Mouse (Mus musculus): ENCODE data around the gene Rundc1. TPM values are rescaled to one million over a fixed set of nuclear protein-coding genes. Genes with fewer than 3 reads are reported as not detected.
"Not testable (repeated sequence)": the region's sequence is repeated elsewhere in the genome, so short reads cannot be mapped to it uniquely, and the experiment has no call there.

Rundc1 gene
- polyA plus RNA-seq, 1 experiment from 2014 or later, result 14.7 TPM

DNA sequence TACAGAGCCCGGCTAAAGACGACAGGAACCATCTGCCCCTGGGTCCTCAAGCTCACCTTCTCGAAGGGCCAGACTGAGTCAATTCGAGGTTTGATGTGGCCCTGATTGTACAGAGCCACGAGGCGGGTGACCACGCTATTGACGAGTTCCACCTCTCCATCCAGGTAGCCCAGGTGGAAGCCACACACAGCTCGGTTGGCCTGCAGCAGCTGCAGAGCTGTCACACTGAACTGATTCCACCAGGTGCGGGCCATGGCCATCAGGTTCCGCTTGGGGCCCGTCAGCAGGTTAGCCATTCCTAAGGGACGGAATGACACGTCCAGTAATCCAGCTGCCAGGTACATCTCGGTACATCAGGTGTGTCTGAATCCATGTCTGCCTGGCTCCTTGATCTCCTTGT is 35.4 kb downstream of the Rundc1 start:
- H3K4me3 ChIP-seq (ENCODE audit: low read depth, low read length), result no peak overlapping the region
- H3K36me3 ChIP-seq (ENCODE audit: control insufficient read depth, insufficient read depth, low read length), result peaks cover 65% of the 10 kb centered on the region
- 91% methylated on average over 15 of the region's 15 CpGs for WGBS
- DNase-seq (ENCODE audit: low spot score), result no peak
- H3K9me3 ChIP-seq (replicated peaks; ENCODE audit: control insufficient read depth, low read length), result no peaks in the 10 kb centered on the region
- peaks cover 23% of the 10 kb centered on the region for H3K4me1 ChIP-seq (ENCODE audit: control insufficient read depth, insufficient read depth, low read length)
- no peaks in the 10 kb centered on the region for H3K27me3 ChIP-seq (replicated peaks; ENCODE audit: control insufficient read depth, insufficient read depth, low read length)
- ATAC-seq, result no peak
- no peak overlapping the region for H3K27ac ChIP-seq (ENCODE audit: low read depth, low read length)
- no peak overlapping the region for H3K4me2 ChIP-seq (ENCODE audit: low read length)
- no peak overlapping the region for H3K9ac ChIP-seq (ENCODE audit: low read length)

- 77% methylated on average over 14 of the region's 14 CpGs for WGBS
- peaks cover 29% of the 10 kb centered on the region for H3K4me1 ChIP-seq (ENCODE audit: control insufficient read depth, insufficient read depth, low read length)
- H3K36me3 ChIP-seq (ENCODE audit: control insufficient read depth, insufficient read depth, low read length), result peaks cover 58% of the 10 kb centered on the region
- no peak for DNase-seq (ENCODE audit: low spot score)
- H3K4me2 ChIP-seq (ENCODE audit: low read length), result peak overlapping the region; percentile 76; the same call in 1 of the 2 replicates
- no peaks in the 10 kb centered on the region for H3K27me3 ChIP-seq (replicated peaks; ENCODE audit: control insufficient read depth, insufficient read depth, low read length)
- ATAC-seq, result no peak
- H3K27ac ChIP-seq (ENCODE audit: low read depth, low read length), result no peak overlapping the region
- no peak overlapping the region for H3K9ac ChIP-seq (ENCODE audit: low read length)
- H3K4me3 ChIP-seq (ENCODE audit: low read depth, low read length), result no peak overlapping the region
- H3K9me3 ChIP-seq (replicated peaks; ENCODE audit: control insufficient read depth, low read length), result no peaks in the 10 kb centered on the region
Observed at GRCm38 (mm10) chr11:101462141-101462540, 37.3 kb downstream of the Rundc1 start.

- H3K27ac ChIP-seq (ENCODE audit: low read depth, low read length), result no peak overlapping the region
- H3K27me3 ChIP-seq (replicated peaks; ENCODE audit: control insufficient read depth, insufficient read depth, low read length), result no peaks in the 10 kb centered on the region
- H3K4me1 ChIP-seq (ENCODE audit: control insufficient read depth, insufficient read depth, low read length), result peaks cover 30% of the 10 kb centered on the region
- H3K4me2 ChIP-seq (ENCODE audit: low read length), result peak overlapping the region; percentile 76
- DNase-seq (ENCODE audit: low spot score) (peak; percentile 65), ATAC-seq (no peak)
- H3K9ac ChIP-seq (ENCODE audit: low read length), result peak overlapping the region; percentile 79; the same call in 1 of the 2 replicates
- no peaks in the 10 kb centered on the region for H3K9me3 ChIP-seq (replicated peaks; ENCODE audit: control insufficient read depth, low read length)
- 43% methylated on average over 13 of the region's 13 CpGs for WGBS
- peaks cover 51% of the 10 kb centered on the region for H3K36me3 ChIP-seq (ENCODE audit: control insufficient read depth, insufficient read depth, low read length)
- H3K4me3 ChIP-seq (ENCODE audit: low read depth, low read length), result no peak overlapping the region
Observed at GRCm38 (mm10) chr11:101462583-101463440, 37.9 kb downstream of the Rundc1 start.

GRCm38 (mm10) chr11:101464211-101465100 is 39.6 kb downstream of the Rundc1 start, which contains the start of gene Rnd2:
TSS of gene Rnd2 (plus strand) at chr11:101464999.
- Histone ChIP-seq H3K9ac (ENCODE audit: low read length) (peak within 1 kb of the TSS; percentile 79), H3K36me3 (ENCODE audit: control insufficient read depth, insufficient read depth, low read length) (peaks cover 36% of the 10 kb centered on the region), H3K4me1 (ENCODE audit: control insufficient read depth, insufficient read depth, low read length) (peaks cover 37% of the 10 kb centered on the region), H3K4me2 (ENCODE audit: low read length) (peak within 1 kb of the TSS; percentile 76), H3K9me3 (replicated peaks; ENCODE audit: control insufficient read depth, low read length) (no peaks in the 10 kb centered on the region), H3K4me3 (ENCODE audit: low read depth, low read length) (peak within 1 kb of the TSS; percentile 90), H3K27ac (ENCODE audit: low read depth, low read length) (peak within 1 kb of the TSS; percentile 84), H3K27me3 (replicated peaks; ENCODE audit: control insufficient read depth, insufficient read depth, low read length) (no peaks in the 10 kb centered on the region)
- no peak for ATAC-seq
- 17% methylated on average over 12 of the region's 12 CpGs for WGBS
- DNase-seq (ENCODE audit: low spot score), result no peak

GRCm38 (mm10) chr11:101465101-101465868 is 40.4 kb downstream of the Rundc1 start:
- 2% methylated on average over 51 of the region's 51 CpGs for WGBS
- peak overlapping the region; percentile 84 for H3K27ac ChIP-seq (ENCODE audit: low read depth, low read length)
- peak overlapping the region; percentile 90 for H3K4me3 ChIP-seq (ENCODE audit: low read depth, low read length)
- ATAC-seq (peak; percentile 38), DNase-seq (ENCODE audit: low spot score) (peak; percentile 69)
- no peaks in the 10 kb centered on the region for H3K9me3 ChIP-seq (replicated peaks; ENCODE audit: control insufficient read depth, low read length)
- peaks cover 37% of the 10 kb centered on the region for H3K4me1 ChIP-seq (ENCODE audit: control insufficient read depth, insufficient read depth, low read length)
- peaks cover 29% of the 10 kb centered on the region for H3K36me3 ChIP-seq (ENCODE audit: control insufficient read depth, insufficient read depth, low read length)
- no peaks in the 10 kb centered on the region for H3K27me3 ChIP-seq (replicated peaks; ENCODE audit: control insufficient read depth, insufficient read depth, low read length)
- H3K4me2 ChIP-seq (ENCODE audit: low read length), result peak overlapping the region; percentile 76
- peak overlapping the region; percentile 79 for H3K9ac ChIP-seq (ENCODE audit: low read length)

DNA sequence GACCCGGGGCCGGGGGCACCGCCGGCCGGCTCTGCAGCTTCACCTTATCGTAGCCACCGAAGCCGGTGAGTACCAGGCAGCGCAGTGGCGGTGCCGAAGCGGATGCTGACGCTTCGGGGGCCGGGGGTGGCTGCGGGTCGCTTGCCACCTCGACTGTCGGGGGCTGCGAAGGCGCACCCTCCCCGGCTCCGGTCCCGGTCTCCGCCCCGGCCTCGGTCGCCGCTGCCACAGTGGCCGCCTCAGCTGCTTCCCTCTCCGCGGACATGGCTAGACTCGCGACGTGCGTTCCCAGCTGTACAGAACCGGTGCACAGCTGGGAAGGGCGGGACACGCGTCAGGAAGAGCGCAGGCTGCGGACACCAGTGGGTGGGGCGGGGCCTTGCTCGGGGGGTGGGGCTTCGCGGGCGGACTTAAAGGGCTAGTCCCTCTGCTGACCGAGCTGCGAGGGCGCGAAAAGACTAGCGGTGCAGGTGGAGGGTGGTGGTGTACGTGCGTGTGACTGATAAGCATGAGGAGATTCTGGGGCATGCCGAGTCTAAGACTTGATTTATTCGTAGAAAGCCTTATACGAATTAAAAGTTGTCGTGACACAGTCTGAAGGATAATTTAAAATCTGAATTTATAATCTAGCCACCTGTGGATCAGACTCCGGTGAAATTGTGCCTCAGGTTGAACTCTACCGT is 41.1 kb downstream of the Rundc1 start, which contains the start of gene Vat1:
Gene Vat1 (minus strand): TSS at position 362 of the 683 bp plus-strand sequence.
- DNase-seq (ENCODE audit: low spot score) (peak; percentile 81), ATAC-seq (peak; percentile 56)

DNA sequence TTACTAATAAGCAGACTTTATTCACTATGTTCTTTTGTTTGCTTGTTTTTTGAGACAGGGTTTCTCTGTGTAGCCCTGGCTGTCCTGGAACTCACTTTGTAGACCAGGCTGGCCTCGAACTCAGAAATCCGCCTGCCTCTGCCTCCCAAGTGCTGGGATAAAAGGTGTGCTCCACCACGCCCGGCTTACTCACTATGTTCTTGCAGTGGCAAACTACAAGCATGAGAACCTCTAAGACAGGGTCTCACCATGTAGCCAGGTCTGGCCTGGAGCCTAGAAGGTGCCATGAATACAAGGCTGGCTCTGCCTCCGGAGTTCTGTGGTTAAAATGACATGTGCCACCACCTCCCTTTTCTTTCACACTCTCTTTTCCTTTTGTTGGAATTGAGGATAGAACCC is 41.7 kb downstream of the Rundc1 start:
- H3K27ac ChIP-seq (ENCODE audit: low read depth, low read length); H3K27me3 ChIP-seq (replicated peaks; ENCODE audit: control insufficient read depth, insufficient read depth, low read length); H3K9ac ChIP-seq (ENCODE audit: low read length); H3K9me3 ChIP-seq (replicated peaks; ENCODE audit: control insufficient read depth, low read length); ATAC-seq; DNase-seq (ENCODE audit: low spot score): not testable (repeated sequence)
- peak overlapping the region; percentile 90 for H3K4me3 ChIP-seq (ENCODE audit: low read depth, low read length)
- 54% methylated on average over 5 of the region's 5 CpGs for WGBS
- peaks cover 29% of the 10 kb centered on the region for H3K36me3 ChIP-seq (ENCODE audit: control insufficient read depth, insufficient read depth, low read length)
- H3K4me2 ChIP-seq (ENCODE audit: low read length), result peak overlapping the region; percentile 76
- peaks cover 37% of the 10 kb centered on the region for H3K4me1 ChIP-seq (ENCODE audit: control insufficient read depth, insufficient read depth, low read length)

More for the DNA sequence above, 41.1 kb downstream of the Rundc1 start, which contains the start of gene Vat1:
- Histone ChIP-seq H3K9me3 (replicated peaks; ENCODE audit: control insufficient read depth, low read length) (no peaks in the 10 kb centered on the region), H3K27me3 (replicated peaks; ENCODE audit: control insufficient read depth, insufficient read depth, low read length) (no peaks in the 10 kb centered on the region), H3K4me3 (ENCODE audit: low read depth, low read length) (peak within 1 kb of the TSS; percentile 90), H3K4me1 (ENCODE audit: control insufficient read depth, insufficient read depth, low read length) (peaks cover 37% of the 10 kb centered on the region), H3K4me2 (ENCODE audit: low read length) (peak within 1 kb of the TSS; percentile 82), H3K36me3 (ENCODE audit: control insufficient read depth, insufficient read depth, low read length) (peaks cover 29% of the 10 kb centered on the region), H3K27ac (ENCODE audit: low read depth, low read length) (peak within 1 kb of the TSS; percentile 87), H3K9ac (ENCODE audit: low read length) (peak within 1 kb of the TSS; percentile 79)
- WGBS, result 1% methylated on average over 58 of the region's 60 CpGs
